Mouse (Mus musculus) intestine, embryonic 16.5 days (tissue): ENCODE measurements around the gene Tmem169. TPM values are rescaled to one million over a fixed set of nuclear protein-coding genes. Genes with fewer than 3 reads are reported as not detected.
"Not testable (repeated sequence)": the region's sequence is repeated elsewhere in the genome, so short reads cannot be mapped to it uniquely, and the experiment has no call there.

Experiments
- ATAC-seq: fragments of 200-750 bp; cut with Nextera tagmentation; 2 replicates; pipeline ENCODE4 v1.8.0; 2017; ENCODE audit warnings: moderate TSS enrichment, moderate library complexity
- H3K27ac ChIP-seq: fragments of 300-500 bp; sonication (generic); 2 replicates; pipeline ENCODE4 v1.5.1; 2014; ENCODE audit warnings: mild to moderate bottlenecking, low read length
- H3K27me3 ChIP-seq: fragments of 300-500 bp; sonication (generic); replicated peaks from 2 replicates; pipeline ENCODE4 v1.6.1; 2014; ENCODE audit warnings: low read length, control low read depth, mixed read lengths; ENCODE audit not compliant: control insufficient read depth, insufficient read depth
- H3K36me3 ChIP-seq: fragments of 300-500 bp; sonication (generic); 2 replicates; pipeline ENCODE4 v1.6.1; 2014; ENCODE audit warnings: low read length, control low read depth; ENCODE audit not compliant: control insufficient read depth, insufficient read depth
- H3K4me1 ChIP-seq: fragments of 300-500 bp; sonication (generic); 2 replicates; pipeline ENCODE4 v1.6.1; 2014; ENCODE audit warnings: low read length, control low read depth, mixed read lengths; ENCODE audit not compliant: control insufficient read depth, insufficient read depth
- H3K4me2 ChIP-seq: fragments of 300-500 bp; sonication (generic); 2 replicates; pipeline ENCODE4 v1.6.1; 2014; ENCODE audit warnings: low read depth, low read length, control low read depth
- H3K4me3 ChIP-seq: fragments of 300-500 bp; sonication (generic); 2 replicates; pipeline ENCODE4 v1.5.1; 2014; ENCODE audit warnings: mild to moderate bottlenecking, low read length
- H3K9ac ChIP-seq: fragments of 300-500 bp; sonication (generic); 2 replicates; pipeline ENCODE4 v1.6.1; 2014; ENCODE audit warnings: low read depth, low read length
- H3K9me3 ChIP-seq: fragments of 300-500 bp; sonication (generic); 2 replicates; pipeline ENCODE4 v1.6.1; 2016; ENCODE audit warnings: low read length, control low read depth; ENCODE audit not compliant: control insufficient read depth
- WGBS: fragments of 180-500 bp; shearing (Covaris S2); extraction: QIAGEN DNeasy Blood & Tissue Kit; methylation state at CpG from one replicate; pipeline ENCODE4 v1.1.7; 2014; 5-methylcytosine and 5-hydroxymethylcytosine counted together
- polyA plus RNA-seq: library from polyadenylated mRNA; unstranded; fragments of >200 nt; fragmentation: Nextera tagmentation; extraction: Ambion mirVana; gene quantifications from 2 replicates; pipeline ENCODE4 v1.2.1, GENCODE M21; 2015

The Tmem169 gene
- polyA plus RNA-seq, 1 experiment from 2014 or later, result 2.1 TPM

GRCm38 (mm10) chr1:72248226-72248737 is 35.9 kb upstream of the Tmem169 start:
- not testable (repeated sequence) for H3K4me1 ChIP-seq, H3K27ac ChIP-seq, ATAC-seq, H3K36me3 ChIP-seq, H3K9me3 ChIP-seq, H3K9ac ChIP-seq, H3K4me2 ChIP-seq, H3K27me3 ChIP-seq, H3K4me3 ChIP-seq
- WGBS, result 56% methylated on average over 9 of the region's 9 CpGs

GRCm38 (mm10) chr1:72251806-72252205 is 32.4 kb upstream of the Tmem169 start:
- 88% methylated on average over 1 of the region's 1 CpGs for WGBS

GRCm38 (mm10) chr1:72253881-72254491 is 30.2 kb upstream of the Tmem169 start:
- H3K4me3 ChIP-seq, result peak overlapping the region; percentile 52
- no peaks in the 10 kb centered on the region for H3K27me3 ChIP-seq
- H3K4me2 ChIP-seq, result peak overlapping the region; percentile 71
- no peaks in the 10 kb centered on the region for H3K9me3 ChIP-seq
- H3K36me3 ChIP-seq, result no peaks in the 10 kb centered on the region
- peaks cover 12% of the 10 kb centered on the region for H3K4me1 ChIP-seq
- H3K27ac ChIP-seq, result peak overlapping the region; percentile 93
- ATAC-seq, result peak; percentile 8; the same call in 1 of the 2 replicates
- peak overlapping the region; percentile 71 for H3K9ac ChIP-seq
- 26% methylated on average over 11 of the region's 11 CpGs for WGBS

More at GRCm38 (mm10) chr1:72251806-72252205, 32.4 kb upstream of the Tmem169 start:
- H3K36me3 ChIP-seq, result no peaks in the 10 kb centered on the region
- no peaks in the 10 kb centered on the region for H3K9me3 ChIP-seq
- no peak for ATAC-seq
- peaks cover 12% of the 10 kb centered on the region for H3K4me1 ChIP-seq
- no peak overlapping the region for H3K27ac ChIP-seq
- no peak overlapping the region for H3K4me2 ChIP-seq
- no peak overlapping the region for H3K9ac ChIP-seq
- no peaks in the 10 kb centered on the region for H3K27me3 ChIP-seq
- H3K4me3 ChIP-seq, result no peak overlapping the region

- peak; percentile 92 for ATAC-seq
- Histone ChIP-seq H3K4me3 (peak overlapping the region; percentile 52), H3K9ac (peak overlapping the region; percentile 71), H3K4me1 (peaks cover 12% of the 10 kb centered on the region), H3K9me3 (no peaks in the 10 kb centered on the region), H3K36me3 (no peaks in the 10 kb centered on the region), H3K27me3 (no peaks in the 10 kb centered on the region), H3K27ac (peak overlapping the region; percentile 93), H3K4me2 (peak overlapping the region; percentile 71)
- WGBS, result under 1% methylated on average over 35 of the region's 35 CpGs
Measured at GRCm38 (mm10) chr1:72254545-72255061, 29.6 kb upstream of the Tmem169 start.

- Histone ChIP-seq H3K9ac (peak overlapping the region; percentile 71; the same call in 1 of the 2 replicates), H3K27ac (peak overlapping the region; percentile 93), H3K4me2 (peak overlapping the region; percentile 71), H3K4me1 (peaks cover 12% of the 10 kb centered on the region), H3K27me3 (no peaks in the 10 kb centered on the region), H3K4me3 (peak overlapping the region; percentile 52), H3K36me3 (no peaks in the 10 kb centered on the region), H3K9me3 (no peaks in the 10 kb centered on the region)
- peak; percentile 93 for ATAC-seq
- WGBS, result 5% methylated on average over 15 of the region's 15 CpGs
Measured at GRCm38 (mm10) chr1:72255062-72255853, 28.9 kb upstream of the Tmem169 start.

GRCm38 (mm10) chr1:72255854-72256175 is 28.4 kb upstream of the Tmem169 start:
- H3K9ac ChIP-seq, result peak overlapping the region; percentile 9; the same call in 1 of the 2 replicates
- WGBS, result 32% methylated on average over 11 of the region's 11 CpGs

GRCm38 (mm10) chr1:72256381-72257256 is 27.6 kb upstream of the Tmem169 start:
- Histone ChIP-seq H3K27ac (no peak overlapping the region), H3K4me1 (peaks cover 12% of the 10 kb centered on the region), H3K4me2 (no peak overlapping the region), H3K9ac (no peak overlapping the region), H3K27me3 (no peaks in the 10 kb centered on the region), H3K36me3 (no peaks in the 10 kb centered on the region), H3K9me3 (no peaks in the 10 kb centered on the region), H3K4me3 (no peak overlapping the region)
- ATAC-seq, result no peak
- WGBS, result 81% methylated on average over 9 of the region's 9 CpGs

More at GRCm38 (mm10) chr1:72255854-72256175, 28.4 kb upstream of the Tmem169 start:
- no peaks in the 10 kb centered on the region for H3K36me3 ChIP-seq
- peak overlapping the region; percentile 74 for H3K27ac ChIP-seq
- no peaks in the 10 kb centered on the region for H3K9me3 ChIP-seq
- ATAC-seq, result no peak
- peaks cover 12% of the 10 kb centered on the region for H3K4me1 ChIP-seq
- no peaks in the 10 kb centered on the region for H3K27me3 ChIP-seq
- H3K4me3 ChIP-seq, result peak overlapping the region; percentile 52
- H3K4me2 ChIP-seq, result peak overlapping the region; percentile 71

GRCm38 (mm10) chr1:72263099-72263498 is 21.1 kb upstream of the Tmem169 start:
- H3K9me3 ChIP-seq, result no peaks in the 10 kb centered on the region
- no peak overlapping the region for H3K27ac ChIP-seq
- no peaks in the 10 kb centered on the region for H3K4me1 ChIP-seq
- H3K27me3 ChIP-seq, result no peaks in the 10 kb centered on the region
- no peak for ATAC-seq
- H3K4me2 ChIP-seq, result no peak overlapping the region
- H3K9ac ChIP-seq, result no peak overlapping the region
- no peaks in the 10 kb centered on the region for H3K36me3 ChIP-seq
- no peak overlapping the region for H3K4me3 ChIP-seq
- WGBS, result 89% methylated on average over 3 of the region's 3 CpGs
